Mouse (Mus musculus) liver, embryonic 14.5 days (tissue): Measurements from ENCODE around the gene Snx3. TPM values are rescaled to one million over a fixed set of nuclear protein-coding genes. Genes with fewer than 3 reads are reported as not detected.

Source experiments
- ATAC-seq: fragments of 200-750 bp; cut with Nextera tagmentation; 2 replicates; pipeline ENCODE4 v1.8.0; 2017; ENCODE audit warnings: moderate number of reproducible peaks, mild to moderate bottlenecking, moderate library complexity; ENCODE audit not compliant: insufficient read depth
- DNase-seq, 3 experiments: peaks; one replicate each; pipeline ENCODE4 v3.0.0-alpha.2; 2012 to 2013; ENCODE audit warnings: low read depth in 3 of 3, low spot score in 3 of 3
- H3K27ac ChIP-seq: fragments of 300-500 bp; sonication (generic); 2 replicates; pipeline ENCODE4 v1.5.1; 2014; ENCODE audit warnings: moderate library complexity, mild to moderate bottlenecking, control low read depth, inconsistent platforms
- H3K27me3 ChIP-seq: fragments of 300-500 bp; sonication (generic); 2 replicates; pipeline ENCODE4 v1.6.1; 2014; ENCODE audit warnings: mild to moderate bottlenecking, low read length, moderate library complexity; ENCODE audit not compliant: control insufficient read depth, insufficient read depth
- H3K36me3 ChIP-seq: fragments of 300-500 bp; sonication (generic); replicated peaks from 2 replicates; pipeline ENCODE4 v1.6.1; 2014; ENCODE audit warnings: low read depth; ENCODE audit not compliant: control insufficient read depth, insufficient read depth
- H3K4me1 ChIP-seq, 2 experiments: fragments of 200-500 bp in 1 of 2; fragments of 300-500 bp in 1 of 2; sonication (generic) in 1 of 2; replicated peaks; 2 replicates each; pipeline ENCODE4 v1.6.1; 2012 to 2014; ENCODE audit warnings: antibody characterized with exemption in 1 of 2, inconsistent platforms in 1 of 2, low read length in 1 of 2; ENCODE audit not compliant: control insufficient read depth in 2 of 2, insufficient read depth in 2 of 2
- H3K4me2 ChIP-seq: fragments of 300-500 bp; sonication (generic); 2 replicates; pipeline ENCODE4 v1.6.1; 2014; ENCODE audit warnings: low read depth, mild to moderate bottlenecking, control low read depth, moderate library complexity
- H3K4me3 ChIP-seq, 2 experiments: fragments of 200-500 bp in 1 of 2; fragments of 300-500 bp in 1 of 2; sonication (generic) in 1 of 2; 2 replicates each; pipeline ENCODE4 v1.5.1; 2012 to 2014; ENCODE audit warnings: low read depth in 2 of 2, low read length in 2 of 2, mild to moderate bottlenecking in 2 of 2, control low read depth in 1 of 2, inconsistent platforms in 1 of 2, moderate library complexity in 1 of 2; ENCODE audit not compliant: insufficient read depth in 1 of 2
- H3K9ac ChIP-seq: fragments of 300-500 bp; sonication (generic); replicated peaks from 2 replicates; pipeline ENCODE4 v1.6.1; 2014; ENCODE audit warnings: mild to moderate bottlenecking, control low read depth, moderate library complexity
- H3K9me3 ChIP-seq: fragments of 300-500 bp; sonication (generic); 2 replicates; pipeline ENCODE4 v1.6.1; 2016; ENCODE audit warnings: low read length, mixed read lengths; ENCODE audit not compliant: control insufficient read depth
- EP300 ChIP-seq: IDR thresholded peaks from 2 replicates; pipeline ENCODE4 v1.6.1; 2016; ENCODE audit warnings: antibody characterized with exemption, low read depth
- WGBS: fragments of 180-500 bp; shearing (Covaris S2); extraction: QIAGEN DNeasy Blood & Tissue Kit; methylation state at CpG from one replicate; pipeline ENCODE4 v1.1.7; 2014; ENCODE audit not compliant: insufficient replicate concordance; 5-methylcytosine and 5-hydroxymethylcytosine counted together
- polyA plus RNA-seq, 2 experiments: library from polyadenylated mRNA; depleted of rRNA in 1 of 2; stranded (reverse) in 1 of 2; unstranded in 1 of 2; fragments of >200 nt; fragmentation: Nextera tagmentation in 1 of 2; extraction: Ambion mirVana in 1 of 2; gene quantifications; 2 replicates each; pipeline versions ENCODE4 v1.2.1 to v1.2.3; 2012 to 2014

Snx3 gene
- polyA plus RNA-seq, 2 experiments, result 186 to 208 TPM

DNA sequence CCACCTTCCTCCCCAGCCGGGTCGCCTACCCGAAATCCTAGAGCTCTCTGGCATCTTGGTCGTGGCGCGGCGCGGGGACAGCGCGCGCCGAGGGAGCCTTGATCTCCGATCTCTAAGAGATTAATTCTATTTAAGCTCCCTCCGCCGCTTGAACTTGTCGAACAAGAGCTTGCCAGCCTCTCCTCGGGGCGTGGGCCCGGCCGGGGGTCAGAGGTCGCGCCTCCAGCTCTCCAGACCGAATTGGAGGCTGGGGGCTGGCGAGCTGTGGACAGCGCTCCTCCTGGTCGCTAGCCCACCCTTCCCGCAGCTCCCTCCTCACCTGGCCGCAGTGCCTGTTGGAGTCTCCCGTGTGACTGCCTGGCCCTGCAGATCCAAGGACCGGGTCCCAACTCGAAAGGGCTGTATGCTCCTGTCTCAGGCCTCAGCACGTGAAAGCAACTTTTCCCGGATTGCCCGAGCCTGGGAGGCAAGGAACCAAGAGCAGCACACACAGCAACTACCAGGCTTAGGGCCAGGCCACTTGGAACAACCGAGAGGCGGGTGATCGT lies 82.7 kb downstream of the Snx3 start:
- DNase-seq (no peak), ATAC-seq (no peak)
- Histone ChIP-seq H3K9ac (no peak overlapping the region), H3K27ac (no peak overlapping the region), H3K27me3 (peaks cover 98% of the 10 kb centered on the region), H3K4me2 (no peak overlapping the region), H3K9me3 (no peaks in the 10 kb centered on the region), H3K4me1 (no peaks in the 10 kb centered on the region), H3K36me3 (no peaks in the 10 kb centered on the region), H3K4me3 (no peak overlapping the region)
- WGBS, result 2% methylated on average over 37 of the region's 37 CpGs
- TF ChIP-seq EP300, result no peak

Other genes starting within 250 kb of the Snx3 start
- gene Foxo3, start 225.3 kb upstream of the Snx3 start, polyA plus RNA-seq (2012; rRNA removed), result 15.6 and 15.9 TPM in 2 replicates
- gene Foxo3, start 225.3 kb upstream of the Snx3 start, polyA plus RNA-seq (2014; fragmentation: Nextera tagmentation; extraction: Ambion mirVana), result 17.6 and 19.3 TPM in 2 replicates
- 1.2 and 1.8 TPM in 2 replicates for gene Afg1l, start 23.5 kb upstream of the Snx3 start, polyA plus RNA-seq (2012; rRNA removed)
- gene Afg1l, start 23.5 kb upstream of the Snx3 start, polyA plus RNA-seq (2014; fragmentation: Nextera tagmentation; extraction: Ambion mirVana), result 2.2 and 3.0 TPM in 2 replicates
- gene Nr2e1, start 81.6 kb downstream of the Snx3 start, polyA plus RNA-seq (2012; rRNA removed), result 0.06 TPM in 1 of 2 replicates, not detected in the other
- not detected in 2 replicates for gene Nr2e1, start 81.6 kb downstream of the Snx3 start, polyA plus RNA-seq (2014; fragmentation: Nextera tagmentation; extraction: Ambion mirVana)
- 6.2 and 7.0 TPM in 2 replicates for gene Ostm1, start 81.8 kb downstream of the Snx3 start, polyA plus RNA-seq (2012; rRNA removed)
- 14.3 and 17.2 TPM in 2 replicates for gene Ostm1, start 81.8 kb downstream of the Snx3 start, polyA plus RNA-seq (2014; fragmentation: Nextera tagmentation; extraction: Ambion mirVana)